Mouse (Mus musculus) mouse trophoblast stem cell (cell line): ENCODE measurements at regions not wholly inside any gene's neighbourhood (a gene's known extent, or its start where the extent isn't known, plus 50 kb on each side); places are given as distances from the start of the nearest gene placed in this dataset.

Experiments used
- in situ Hi-C, 2 experiments: fragments of 300-500 bp; cut with MseI, MboI; formaldehyde crosslinking; loops; 2 replicates in 1 of 2; 3 replicates in 1 of 2; pipeline ENCODE4 v1.15.1; 2025

GRCm38 (mm10) chr1:77790974-77791373 lies 276.1 kb upstream of the Epha4 start:
- in situ Hi-C loops: no loop called here

GRCm38 (mm10) chr1:77754326-77754725 lies 239.4 kb upstream of the Epha4 start:
- in situ Hi-C loops: no loop called here

DNA sequence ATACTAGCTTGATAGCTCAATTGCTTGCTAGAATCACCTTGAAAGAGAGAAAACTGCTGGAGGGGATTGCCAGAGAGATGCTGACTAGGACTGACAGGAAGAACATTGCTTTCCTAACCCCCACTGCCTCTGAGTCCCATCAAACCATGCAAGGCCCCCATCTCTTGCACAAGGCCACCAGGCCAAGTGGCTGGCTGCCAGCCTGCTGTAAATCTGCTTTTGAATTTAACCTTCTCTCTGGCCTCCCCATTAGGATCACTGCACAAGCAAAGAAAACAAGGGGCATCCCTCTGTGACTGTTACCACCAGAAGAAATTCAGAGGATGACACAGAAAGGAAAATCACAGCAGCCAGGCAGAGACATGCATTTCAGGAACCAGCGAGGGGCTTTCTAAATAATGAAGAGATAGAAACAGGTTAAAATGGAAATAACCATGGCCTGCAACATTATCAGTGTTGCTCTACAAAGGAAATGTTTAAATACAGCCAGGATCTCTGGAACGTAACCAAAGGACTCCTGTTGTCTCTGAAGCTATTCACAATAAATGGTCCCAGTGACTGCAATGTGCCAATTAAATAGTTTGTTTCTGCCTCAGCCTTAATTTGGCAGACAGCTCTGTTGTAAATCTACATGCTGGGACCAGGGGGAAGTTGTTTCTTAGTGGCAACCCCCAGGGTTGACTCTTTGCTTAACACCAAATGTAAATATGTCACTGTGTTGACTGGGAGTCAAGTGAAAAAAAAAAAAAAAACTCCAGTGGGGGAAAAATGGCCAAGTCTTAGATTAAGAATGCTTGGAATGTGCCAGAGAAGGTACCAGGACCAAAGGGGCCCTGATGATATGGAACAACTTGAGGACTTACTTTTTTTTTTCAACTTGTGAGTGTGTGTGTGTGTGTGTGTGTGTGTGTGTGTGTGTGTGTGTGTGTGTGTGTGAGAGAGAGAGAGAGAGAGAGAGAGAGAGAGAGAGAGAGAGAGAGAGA lies 233.9 kb upstream of the Epha4 start:
- in situ Hi-C loops: no loop called here

DNA sequence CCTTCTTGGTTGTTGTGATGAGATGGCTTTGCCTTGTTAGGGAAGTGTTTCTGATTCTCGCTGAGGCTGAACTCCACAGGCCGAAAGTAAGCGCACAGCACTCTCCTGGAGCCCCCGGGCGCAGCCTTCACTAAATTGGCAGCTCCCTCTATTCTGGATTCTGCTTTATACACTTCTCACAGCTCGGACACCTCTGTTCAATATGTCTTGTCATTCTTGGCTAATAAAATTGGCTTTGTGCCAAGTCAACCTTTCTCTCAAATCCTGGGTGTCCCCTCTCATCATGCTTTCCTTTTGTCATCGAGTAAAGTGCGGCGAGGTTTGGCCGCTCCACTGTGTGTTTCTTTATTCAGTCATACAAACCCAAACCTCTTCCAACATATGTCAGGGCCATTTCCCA lies 217.2 kb upstream of the Epha4 start:
- in situ Hi-C loops: no loop called here

- in situ Hi-C loops: no loop called here
Observed at GRCm38 (mm10) chr1:77727561-77727960, 212.7 kb upstream of the Epha4 start.

- in situ Hi-C loops: no loop called here
Observed at GRCm38 (mm10) chr1:77723246-77723645, 208.4 kb upstream of the Epha4 start.

- in situ Hi-C loops: no loop called here
Observed at GRCm38 (mm10) chr1:77720859-77721258, 206.0 kb upstream of the Epha4 start.

GRCm38 (mm10) chr1:77713001-77713400 lies 198.1 kb upstream of the Epha4 start:
- in situ Hi-C loops: no loop called here

GRCm38 (mm10) chr1:77708202-77709020 lies 193.5 kb upstream of the Epha4 start:
- in situ Hi-C loops: no loop called here

GRCm38 (mm10) chr1:77695228-77696018 lies 180.5 kb upstream of the Epha4 start:
- in situ Hi-C loops: no loop called here

GRCm38 (mm10) chr1:77663345-77663744 lies 148.5 kb upstream of the Epha4 start:
- in situ Hi-C loops: no loop called here

DNA sequence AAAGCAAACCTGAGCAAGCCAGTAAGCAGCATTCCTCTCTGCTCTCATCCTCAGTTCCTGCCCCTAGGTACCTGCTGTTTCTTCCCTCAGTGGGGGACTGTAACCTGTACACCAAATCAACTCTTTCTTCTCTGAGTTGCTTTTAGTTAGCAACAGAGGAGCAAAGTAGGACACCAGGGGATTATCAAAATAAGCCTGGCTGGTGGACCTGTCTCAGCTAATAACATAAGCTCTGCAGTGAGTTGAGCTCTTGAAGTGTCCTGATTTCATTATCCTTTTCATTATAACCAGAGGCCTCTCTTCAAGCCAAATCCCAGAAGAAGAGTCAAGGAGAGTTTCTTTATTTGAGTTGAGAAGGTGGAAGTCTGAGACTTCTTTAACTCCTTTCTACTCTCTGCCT lies 145.5 kb upstream of the Epha4 start:
- in situ Hi-C loops: no loop called here

GRCm38 (mm10) chr1:77637025-77637424 lies 122.1 kb upstream of the Epha4 start:
- in situ Hi-C loops: no loop called here

GRCm38 (mm10) chr1:77629496-77630281 lies 114.8 kb upstream of the Epha4 start:
- in situ Hi-C loops: no loop called here

- in situ Hi-C loops: no loop called here
Observed at GRCm38 (mm10) chr1:77628861-77629260, 114.0 kb upstream of the Epha4 start.

DNA sequence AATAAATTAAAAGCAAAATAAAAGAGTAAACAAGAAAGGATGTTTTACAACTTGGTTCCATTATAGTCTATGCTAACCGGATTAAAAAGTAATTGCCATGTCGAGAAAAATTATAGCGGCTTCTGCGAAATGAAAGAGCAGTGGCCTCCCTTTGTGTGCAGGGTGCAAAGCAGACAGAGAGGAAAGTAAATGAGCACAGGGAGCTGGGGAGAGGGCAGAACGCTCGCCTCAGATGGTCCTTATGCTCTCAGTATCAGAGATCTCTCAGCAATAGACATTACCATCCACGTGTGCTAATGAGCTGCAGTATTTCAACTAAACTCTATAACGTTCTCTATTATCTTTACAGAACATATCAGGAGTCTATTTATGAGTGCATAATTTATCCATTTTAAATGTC lies 102.6 kb upstream of the Epha4 start:
- in situ Hi-C loops: no loop called here

GRCm38 (mm10) chr1:77600509-77600908 lies 85.6 kb upstream of the Epha4 start:
- in situ Hi-C loops: no loop called here

DNA sequence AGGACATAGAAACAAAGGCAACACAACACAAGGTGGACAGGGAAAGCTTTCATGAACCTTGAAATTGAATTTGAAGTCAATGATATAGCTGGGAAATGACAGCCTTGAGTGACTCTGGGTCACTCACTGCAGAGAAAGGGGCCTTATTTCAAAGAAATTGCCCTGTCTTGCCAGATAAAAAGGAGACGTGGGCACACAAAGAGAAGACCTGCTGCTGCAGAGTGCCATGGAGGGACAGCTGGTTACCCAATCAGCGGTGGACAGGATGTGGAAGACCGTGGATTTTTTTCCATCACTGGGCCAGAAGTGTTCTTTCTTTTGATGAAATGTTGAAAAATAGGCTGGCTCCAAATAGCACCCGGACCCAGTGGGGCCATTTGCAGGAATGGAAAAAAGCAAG lies 77.8 kb upstream of the Epha4 start:
- in situ Hi-C loops: no loop called here

DNA sequence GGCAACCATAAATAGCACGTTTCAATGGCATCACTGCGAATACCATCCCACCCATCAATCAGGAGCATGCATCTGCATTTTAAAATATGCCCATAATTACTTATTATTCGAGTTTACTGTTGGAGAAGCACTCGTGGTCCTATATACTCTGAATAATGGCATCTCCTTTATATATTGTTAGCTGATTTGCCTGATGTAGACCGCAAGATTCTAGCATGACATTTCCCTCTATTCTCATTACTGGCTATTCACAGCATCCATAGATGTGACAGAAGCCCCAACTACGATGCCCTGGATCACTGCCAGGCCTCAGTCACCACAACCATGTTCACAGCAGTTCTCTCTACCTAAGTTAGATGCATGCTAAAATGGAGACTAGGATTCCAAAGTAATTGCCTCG lies 77.4 kb upstream of the Epha4 start:
- in situ Hi-C loops: no loop called here

DNA sequence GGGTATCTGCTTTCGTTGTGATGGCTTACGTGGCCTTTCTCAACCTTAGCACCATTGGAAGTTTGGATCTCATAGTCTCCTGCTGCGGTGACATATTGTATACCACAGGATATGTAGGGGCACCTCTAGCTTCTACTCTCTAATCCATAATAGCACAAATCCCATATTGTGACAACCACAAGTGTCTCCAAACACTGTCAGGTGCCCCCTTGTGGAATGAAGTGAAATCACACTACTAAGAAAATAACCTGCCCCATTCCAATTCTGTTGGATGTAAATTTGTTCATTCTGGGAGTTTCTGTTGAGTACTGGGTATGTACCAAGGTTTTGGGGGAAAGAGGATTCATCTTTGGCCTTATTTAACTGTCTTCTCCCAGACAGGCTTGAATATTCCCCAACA lies 74.5 kb upstream of the Epha4 start:
- in situ Hi-C loops: no loop called here

DNA sequence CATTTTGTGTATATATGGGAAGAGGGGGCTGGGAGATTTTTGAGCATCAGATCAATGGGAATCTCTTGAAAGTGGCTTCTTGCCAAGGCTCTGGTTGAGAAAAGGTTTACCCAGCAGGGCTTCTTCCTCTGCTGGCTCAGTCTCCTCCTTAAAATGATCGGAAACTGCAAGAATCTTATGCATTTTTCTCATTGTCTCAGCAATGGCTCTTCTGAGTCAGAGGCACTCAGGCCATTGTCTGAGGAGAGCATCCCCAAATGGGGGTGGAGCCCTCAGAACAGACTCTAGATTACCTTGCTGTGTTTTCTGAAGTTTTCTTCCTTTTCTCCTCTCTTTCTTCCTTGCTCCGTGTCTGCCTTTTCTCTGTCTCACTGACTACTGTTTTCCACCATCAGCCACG lies 70.6 kb upstream of the Epha4 start:
- in situ Hi-C loops: no loop called here
